Mouse (Mus musculus) heart, adult 2 months (tissue): ENCODE measurements around the gene Dlx5. TPM values are rescaled to one million over a fixed set of nuclear protein-coding genes. Genes with fewer than 3 reads are reported as not detected.

ENCODE experiments used
- DNase-seq, 2 experiments: peaks; one replicate each; pipeline ENCODE4 v3.0.0; 2021
- H3K27ac ChIP-seq: fragments of 200-600 bp; 2 replicates; pipeline ENCODE4 v1.8.1; 2022
- H3K27me3 ChIP-seq: fragments of 200-500 bp; 2 replicates; pipeline ENCODE4 v1.6.1; 2012; ENCODE audit warnings: mild to moderate bottlenecking, low read length, inconsistent platforms, mixed read lengths; ENCODE audit not compliant: control insufficient read depth, insufficient read depth
- H3K36me3 ChIP-seq: fragments of 200-500 bp; 2 replicates; pipeline ENCODE4 v1.6.1; 2012; ENCODE audit warnings: low read length, inconsistent platforms; ENCODE audit not compliant: control insufficient read depth, insufficient read depth
- H3K4me1 ChIP-seq: fragments of 200-500 bp; 2 replicates; pipeline ENCODE4 v1.6.1; 2011; ENCODE audit warnings: low read length; ENCODE audit not compliant: control insufficient read depth, insufficient read depth
- H3K4me3 ChIP-seq: fragments of 200-600 bp; 2 replicates; pipeline ENCODE4 v1.8.1; 2022
- H3K79me2 ChIP-seq: fragments of 200-500 bp; replicated peaks from 2 replicates; pipeline ENCODE4 v1.6.1; 2012; ENCODE audit warnings: mild to moderate bottlenecking, inconsistent platforms, low read length, moderate library complexity, mixed read lengths; ENCODE audit not compliant: control insufficient read depth, insufficient read depth
- H3K9ac ChIP-seq: fragments of 200-500 bp; 2 replicates; pipeline ENCODE4 v1.6.1; 2012; ENCODE audit warnings: low read depth, mild to moderate bottlenecking, control low read depth, inconsistent platforms, low read length, mixed read lengths
- CTCF ChIP-seq: fragments of 200-600 bp; IDR thresholded peaks from 2 replicates; pipeline ENCODE4 v1.8.1; 2022; ENCODE audit warnings: antibody characterized with exemption, mild to moderate bottlenecking, moderate library complexity
- EP300 ChIP-seq: fragments of 200-500 bp; IDR thresholded peaks from 2 replicates; pipeline ENCODE4 v1.6.1; 2011; ENCODE audit warnings: low read depth, low read length, control low read depth; ENCODE audit not compliant: insufficient read depth
- POLR2A ChIP-seq: fragments of 200-500 bp; IDR thresholded peaks from 2 replicates; pipeline ENCODE4 v1.6.1; 2011; ENCODE audit warnings: mild to moderate bottlenecking, low read depth, low read length, control low read depth; ENCODE audit not compliant: insufficient read depth
- WGBS: fragments of 180-500 bp; shearing (Covaris S2); methylation state at CpG from one replicate; pipeline ENCODE4 v1.1.7; 2018; 5-methylcytosine and 5-hydroxymethylcytosine counted together
- intact Hi-C: fragments of 180-260 bp; cut with DNase I; formaldehyde crosslinking; loops from one replicate; pipeline ENCODE4 v1.15.1; 2025
- polyA plus RNA-seq: library from polyadenylated mRNA; depleted of rRNA; stranded (reverse); fragments of >200 nt; gene quantifications from 2 replicates; pipeline ENCODE4 v1.2.3, GENCODE M21; 2012
- total RNA-seq, 2 experiments: library from RNA; stranded (reverse); gene quantifications; 2 replicates each; pipeline ENCODE4 v1.2.3; 2021

Dlx5 gene
- total and polyA plus RNA-seq, 3 experiments = 0.14 to 0.34 TPM; not detected in 1

- intact Hi-C loops = no loop called here
- no peak for TF ChIP-seq CTCF
- no peak for TF ChIP-seq POLR2A
- no peak for TF ChIP-seq EP300
- Histone ChIP-seq H3K27ac (no peak overlapping the region), H3K36me3 (no peaks in the 10 kb centered on the region), H3K79me2 (no peaks in the 10 kb centered on the region), H3K4me1 (peaks cover 2% of the 10 kb centered on the region), H3K4me3 (peak overlapping the region; percentile 34; the same call in 1 of the 2 replicates), H3K27me3 (peaks cover 44% of the 10 kb centered on the region), H3K9ac (no peak overlapping the region)
- WGBS = 2% methylated on average over 23 of the region's 23 CpGs
- DNase-seq = peak; percentile 27 to 42
Observed at GRCm38 (mm10) chr6:6862611-6863010, 19.3 kb downstream of the Dlx5 start.

- Histone ChIP-seq H3K36me3 (no peaks in the 10 kb centered on the region), H3K4me1 (peaks cover 2% of the 10 kb centered on the region), H3K27me3 (peaks cover 43% of the 10 kb centered on the region), H3K79me2 (no peaks in the 10 kb centered on the region), H3K9ac (no peak overlapping the region), H3K4me3 (no peak overlapping the region), H3K27ac (no peak overlapping the region)
- DNase-seq = no peak
- 8% methylated on average over 11 of the region's 11 CpGs for WGBS
- TF ChIP-seq EP300 = no peak
- TF ChIP-seq CTCF = no peak
- TF ChIP-seq POLR2A = no peak
- intact Hi-C loops = no loop called here
Observed at GRCm38 (mm10) chr6:6861798-6862428, 20.0 kb downstream of the Dlx5 start.

DNA sequence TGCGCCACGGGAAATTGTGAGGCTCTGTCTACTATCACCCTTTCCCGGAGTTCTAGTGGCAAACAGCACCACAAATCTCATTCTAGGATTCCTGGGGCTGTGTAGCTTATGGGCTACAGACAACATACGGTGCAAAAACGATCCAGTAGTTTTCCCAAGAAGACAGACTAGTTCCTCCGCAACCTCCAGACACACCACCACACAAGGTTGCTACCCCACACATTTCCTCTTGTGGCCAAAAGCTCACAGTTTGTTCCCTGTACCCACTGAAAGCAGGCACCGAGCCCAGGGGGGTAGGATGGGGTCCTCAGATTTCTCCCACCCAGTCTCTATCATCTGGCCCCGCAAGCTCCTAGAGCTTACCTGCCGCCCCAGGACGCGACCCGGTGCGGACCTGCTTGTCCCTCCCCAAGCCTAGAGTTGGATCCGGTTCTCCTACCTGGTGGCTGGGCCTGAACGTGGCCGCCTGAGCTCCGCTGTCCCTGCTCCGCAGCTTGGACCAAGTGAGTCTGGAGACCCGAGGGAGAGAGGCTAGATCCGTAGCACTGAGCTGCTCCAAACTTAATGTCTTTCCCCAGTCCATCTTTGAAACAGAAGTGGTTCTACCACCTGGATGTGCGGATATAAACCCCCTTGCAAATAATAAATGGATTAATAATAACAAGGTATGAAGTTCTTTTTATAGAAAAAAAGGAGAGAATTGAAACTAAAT lies 20.6 kb downstream of the Dlx5 start:
- H3K79me2 ChIP-seq = no peaks in the 10 kb centered on the region
- no peak overlapping the region for H3K9ac ChIP-seq
- H3K36me3 ChIP-seq = no peaks in the 10 kb centered on the region
- H3K27ac ChIP-seq = no peak overlapping the region
- DNase-seq = peak in 1 of 2 experiments; percentile 36
- intact Hi-C loops = no loop called here
- TF ChIP-seq CTCF (no peak), EP300 (no peak), POLR2A (no peak)
- H3K27me3 ChIP-seq = peaks cover 44% of the 10 kb centered on the region
- peaks cover 2% of the 10 kb centered on the region for H3K4me1 ChIP-seq
- H3K4me3 ChIP-seq = no peak overlapping the region
- 4% methylated on average over 21 of the region's 21 CpGs for WGBS

DNA sequence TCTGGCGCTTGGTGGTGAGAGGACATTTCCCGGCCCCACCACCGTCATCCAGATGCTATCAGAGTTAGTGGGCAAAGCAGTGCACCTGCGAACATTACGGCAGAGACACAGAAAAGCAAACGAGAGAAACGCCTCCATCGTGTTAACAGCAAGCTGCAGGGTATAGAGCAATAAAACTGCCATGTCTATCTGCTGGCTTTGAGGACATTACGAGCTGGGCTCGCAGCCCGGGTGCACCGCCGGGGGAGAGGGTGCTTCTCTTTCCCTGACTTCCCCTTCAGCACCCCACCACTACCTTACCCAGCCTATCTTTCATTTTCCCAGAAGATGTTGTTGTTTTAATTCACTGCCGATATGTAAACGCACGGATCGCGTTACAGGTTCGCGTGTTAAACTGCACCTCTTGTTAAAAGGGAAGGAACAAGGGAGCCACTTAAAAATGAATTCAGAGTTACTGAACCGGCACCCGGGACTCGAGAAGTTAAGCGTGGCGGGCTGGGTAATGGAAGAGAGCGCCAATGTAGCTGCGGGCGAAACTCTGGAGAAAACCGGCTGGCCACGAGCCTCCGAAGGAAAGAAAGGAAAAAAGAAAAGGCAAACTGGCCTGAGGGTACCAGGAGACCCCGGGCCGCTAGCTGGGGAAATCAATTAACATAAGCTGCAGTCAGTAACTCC lies 21.3 kb downstream of the Dlx5 start:
- DNase-seq = no peak
- Histone ChIP-seq H3K4me1 (peaks cover 2% of the 10 kb centered on the region), H3K4me3 (no peak overlapping the region), H3K36me3 (no peaks in the 10 kb centered on the region), H3K27ac (no peak overlapping the region), H3K79me2 (no peaks in the 10 kb centered on the region), H3K27me3 (peaks cover 43% of the 10 kb centered on the region), H3K9ac (no peak overlapping the region)
- intact Hi-C loops = no loop called here
- no peak for TF ChIP-seq EP300
- no peak for TF ChIP-seq CTCF
- TF ChIP-seq POLR2A = no peak
- 2% methylated on average over 33 of the region's 33 CpGs for WGBS

GRCm38 (mm10) chr6:6859950-6860410 lies 21.9 kb downstream of the Dlx5 start:
- peak in 1 of 2 experiments; percentile 40 for DNase-seq
- no peak overlapping the region for H3K27ac ChIP-seq
- TF ChIP-seq POLR2A (no peak), EP300 (no peak), CTCF (no peak)
- peaks cover 43% of the 10 kb centered on the region for H3K27me3 ChIP-seq
- H3K4me1 ChIP-seq = peaks cover 2% of the 10 kb centered on the region
- intact Hi-C loops = loop anchor here (10.0 kb wide), 1 partner anchor 165 kb away; no protein-coding TSS in a partner anchor
- H3K79me2 ChIP-seq = no peaks in the 10 kb centered on the region
- no peak overlapping the region for H3K4me3 ChIP-seq
- WGBS = 3% methylated on average over 21 of the region's 21 CpGs
- no peak overlapping the region for H3K9ac ChIP-seq
- no peaks in the 10 kb centered on the region for H3K36me3 ChIP-seq
